Mouse (Mus musculus) T-helper 1 cell (primary cell): ENCODE data around the gene Ubr4.
"Not testable (repeated sequence)": the region's sequence is repeated elsewhere in the genome, so short reads cannot be mapped to it uniquely, and the experiment has no call there.

Source experiments
- in situ Hi-C: fragments of 300-600 bp; cut with MboI, MseI; formaldehyde crosslinking; loops from one replicate; pipeline ENCODE4 v1.15.1; 2025; ENCODE audit warnings: high pct_unique_total_duplicates

Ubr4 gene

GRCm38 (mm10) chr4:139526475-139526874 lies 174.1 kb downstream of the Ubr4 start:
- in situ Hi-C loops = no loop called here

GRCm38 (mm10) chr4:139530248-139530647 lies 177.8 kb downstream of the Ubr4 start, which contains the start of gene Iffo2:
Iffo2 (plus strand) TSS chr4:139530548.
- in situ Hi-C loops = not testable (repeated sequence)

GRCm38 (mm10) chr4:139532081-139532480 lies 179.7 kb downstream of the Ubr4 start:
- in situ Hi-C loops = no loop called here

- in situ Hi-C loops = no loop called here
Observed at GRCm38 (mm10) chr4:139535127-139535695, 182.8 kb downstream of the Ubr4 start.

GRCm38 (mm10) chr4:139535719-139536118 lies 183.3 kb downstream of the Ubr4 start:
- in situ Hi-C loops = no loop called here

GRCm38 (mm10) chr4:139536706-139537105 lies 184.3 kb downstream of the Ubr4 start:
- in situ Hi-C loops = no loop called here
